Mouse (Mus musculus) adrenal gland, postnatal 36 days (tissue): ENCODE measurements around the gene Myct1. TPM values are rescaled to one million over a fixed set of nuclear protein-coding genes. Genes with fewer than 3 reads are reported as not detected.

ENCODE experiments used
- DNase-seq, 2 experiments: peaks; one replicate each; pipeline ENCODE4 v3.0.0; 2021; ENCODE audit warnings: mixed read lengths in 1 of 2
- long read RNA-seq, 2 experiments: library from polyadenylated mRNA; stranded (forward); transcript quantifications; one replicate each; pipeline ENCODE4 v2.0.0; 2021; ENCODE audit warnings: borderline sequencing depth in 2 of 2
- total RNA-seq, 2 experiments: library from RNA; stranded (reverse); gene quantifications; 2 replicates each; pipeline ENCODE4 v1.2.3; 2021

Gene Myct1
- total RNA-seq: 1 to 10 TPM; 3.0 to 5.4 TPM
- long read RNA-seq, experiment 1, transcript Myct1-201 (2 exons, 2,845 nt): major isoform, 7 of 7 reads
- long read RNA-seq, experiment 1, partial matches to known transcripts: 0 of 7 reads
- long read RNA-seq, experiment 1, other reads (novel, unspliced or antisense): 0 of 7 reads
- long read RNA-seq, experiment 2, partial matches to known transcripts: 0 of 3 reads
- long read RNA-seq, experiment 2, other reads (novel, unspliced or antisense): 1 of 3 reads

DNA sequence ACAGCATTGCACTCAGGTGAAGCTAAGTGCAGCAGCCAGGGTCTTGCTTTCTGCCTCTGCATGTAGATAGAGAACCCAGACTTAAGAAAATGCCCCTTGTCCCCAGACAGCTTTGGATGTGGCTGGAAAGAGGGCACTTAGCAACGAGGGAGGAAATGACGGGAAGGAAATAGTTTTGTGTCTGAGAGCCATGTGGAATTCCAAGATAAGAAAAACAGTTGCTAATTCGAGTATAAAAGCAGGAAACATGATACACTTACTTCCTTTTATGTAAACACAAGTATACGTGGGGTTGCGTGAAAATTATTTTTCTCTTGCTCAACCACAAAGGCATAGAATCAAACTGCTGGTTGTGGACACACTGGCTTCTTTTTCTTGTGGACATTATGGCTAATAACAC, at the start of gene Myct1:
Myct1 (plus strand) TSS at position 312 of the 400 bp plus-strand sequence.
- DNase-seq: no peak

DNA sequence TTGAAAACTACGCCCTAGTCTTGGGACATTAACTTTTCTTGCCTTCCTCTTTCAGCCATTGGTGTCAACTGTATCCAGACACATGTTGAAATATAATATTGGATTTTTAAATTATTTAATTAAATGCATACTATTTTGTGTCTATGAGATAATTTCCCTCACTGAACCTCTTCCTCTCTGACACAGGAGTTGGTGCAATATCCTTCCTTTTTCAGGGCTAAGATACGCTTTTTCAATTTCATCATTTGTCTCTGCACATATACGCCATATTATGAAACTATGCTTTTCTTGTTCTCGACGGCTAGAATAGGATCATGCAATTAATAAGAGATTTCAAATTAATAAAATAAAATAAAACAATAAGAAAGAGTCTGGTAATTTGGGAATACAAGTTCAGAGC, 47.1 kb upstream of the Myct1 start:
- DNase-seq: no peak

DNA sequence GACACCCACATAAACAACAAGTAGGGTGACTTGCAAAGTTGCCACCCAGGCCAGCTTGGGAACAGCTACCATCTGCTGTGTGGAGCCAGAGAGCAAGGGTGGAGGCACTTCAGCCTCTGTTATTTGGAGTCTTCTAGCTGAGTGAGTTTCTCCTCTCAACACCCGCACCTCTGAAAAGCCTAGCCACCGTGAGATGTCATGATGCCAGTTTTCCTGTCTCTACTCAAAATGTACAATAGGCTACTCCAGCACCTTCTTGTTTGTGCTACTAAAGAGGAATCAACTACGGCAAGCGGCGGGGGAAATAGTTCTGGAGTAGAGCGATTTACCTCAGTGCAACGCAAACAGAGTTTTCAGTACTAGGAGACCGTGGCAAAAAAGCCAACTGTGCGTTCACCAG, 45.8 kb upstream of the Myct1 start:
- no peak for DNase-seq

DNA sequence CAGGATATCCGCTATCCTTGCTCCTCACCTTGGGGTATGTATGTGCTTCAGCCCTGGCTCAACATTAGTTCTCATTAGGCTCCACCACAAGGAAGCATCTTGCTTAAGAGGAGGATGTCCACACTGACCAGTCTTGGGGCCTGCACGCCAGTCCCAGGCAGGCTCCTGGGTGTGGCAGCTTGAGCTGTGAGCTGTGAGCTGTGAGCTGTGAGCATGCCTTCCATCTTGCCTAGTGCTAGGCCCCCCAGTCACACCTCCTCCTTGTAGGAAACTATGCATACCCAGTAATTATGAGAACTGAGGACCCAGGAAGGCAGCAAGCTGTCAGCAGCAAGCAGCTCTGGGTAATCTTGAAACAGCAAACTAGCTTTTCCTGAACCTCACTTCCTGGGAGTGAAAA, 44.9 kb upstream of the Myct1 start:
- no peak for DNase-seq

DNA sequence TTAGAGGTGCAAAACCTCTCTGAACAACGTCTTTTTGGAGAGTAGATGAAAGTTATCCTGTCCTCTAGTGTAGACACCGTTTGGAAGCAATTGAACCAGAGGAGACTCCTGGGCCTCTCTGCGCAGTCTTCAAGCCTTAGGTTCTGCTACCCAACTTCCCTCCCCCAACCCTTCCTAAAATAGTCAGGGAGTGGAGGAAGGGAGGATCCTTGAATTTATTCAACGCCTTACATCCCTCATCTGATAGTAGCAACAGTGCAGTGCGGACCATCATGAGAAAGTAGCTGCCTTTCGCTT, 43.8 kb upstream of the Myct1 start:
- DNase-seq: peak in 1 of 2 experiments; percentile 5

DNA sequence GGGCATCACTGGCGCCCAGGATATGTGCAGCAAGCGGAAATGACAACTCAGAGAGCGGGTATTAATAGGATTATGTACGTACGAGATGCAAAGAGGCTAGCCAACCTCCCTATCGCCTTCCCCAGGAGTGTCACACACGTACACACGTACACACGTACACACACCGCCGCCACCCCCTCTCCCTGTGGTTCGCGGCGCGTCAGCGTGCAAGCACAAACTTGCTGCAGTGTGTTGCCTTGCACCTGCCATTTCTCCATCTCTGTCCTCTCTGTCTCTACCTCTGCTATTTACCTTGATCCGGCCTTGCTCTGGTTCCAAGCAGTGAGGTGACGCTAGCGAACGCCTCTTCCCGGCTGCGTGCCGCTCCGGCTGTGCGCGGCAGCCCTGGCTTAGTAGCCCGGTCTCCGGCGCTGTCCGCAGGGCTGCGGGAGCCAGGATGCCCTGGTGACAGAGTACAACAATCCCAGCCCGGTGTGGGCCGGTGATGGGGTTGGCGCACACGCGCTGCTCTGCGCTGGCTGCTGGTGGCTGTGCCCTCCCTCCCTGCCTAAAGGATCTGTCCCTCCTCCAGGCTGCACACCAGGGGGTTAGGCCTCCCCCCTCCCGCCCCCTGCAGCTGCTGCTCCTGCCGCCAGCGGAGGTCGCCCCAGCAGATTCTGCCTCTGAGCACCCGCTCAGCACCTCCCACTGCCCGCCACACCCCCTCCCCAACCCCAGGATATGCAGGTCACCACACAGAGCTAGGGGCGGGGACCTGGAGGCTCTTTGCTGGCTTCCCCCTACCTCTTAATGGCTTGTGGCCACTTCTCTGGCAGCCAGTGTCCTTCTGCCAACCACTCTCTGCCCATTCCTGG, 43.2 kb upstream of the Myct1 start:
- peak; percentile 42 to 61 for DNase-seq

DNA sequence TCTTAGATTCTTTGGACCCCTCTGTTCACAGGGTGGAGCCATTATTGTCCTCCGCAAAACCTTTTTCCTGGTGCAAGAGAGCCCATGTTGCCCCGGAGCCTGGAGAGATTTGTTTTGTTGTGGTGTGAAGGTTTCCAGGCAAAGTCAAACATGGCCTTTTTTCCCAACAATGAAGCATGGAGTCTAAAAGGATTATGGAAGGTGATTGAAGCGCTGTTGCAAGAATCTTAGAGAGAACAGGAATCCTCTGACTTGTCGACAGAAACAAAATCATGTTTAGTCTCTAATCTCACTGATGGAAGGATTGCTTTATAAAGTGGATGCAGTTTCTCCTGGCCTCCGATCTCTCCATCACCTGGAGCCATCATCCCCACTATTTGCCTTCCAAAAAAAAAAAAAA, 42.2 kb upstream of the Myct1 start, which contains the start of gene Syne1:
Syne1 (minus strand) TSS at position 101 of the 400 bp plus-strand sequence.
- no peak for DNase-seq

DNA sequence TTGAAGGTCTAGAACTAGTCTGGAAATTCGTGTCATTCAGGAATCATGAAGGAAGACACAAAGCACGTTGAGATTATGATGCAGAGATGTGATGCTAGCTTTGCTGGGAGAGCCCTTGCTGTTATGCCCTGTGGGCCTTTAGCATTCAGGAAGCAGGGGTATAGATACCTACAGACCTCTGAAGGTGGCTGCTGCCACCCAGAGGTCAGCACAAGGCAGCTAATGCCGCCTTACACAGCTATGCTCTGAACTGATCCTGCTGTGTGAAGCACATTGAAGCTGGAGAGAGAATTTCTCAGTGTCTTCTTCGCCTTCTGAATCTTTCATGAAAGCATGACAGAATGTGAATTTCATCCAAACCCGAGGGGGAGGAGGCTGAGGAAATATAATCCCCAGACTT, 38.6 kb upstream of the Myct1 start:
- DNase-seq: peak in 1 of 2 experiments; percentile 32

DNA sequence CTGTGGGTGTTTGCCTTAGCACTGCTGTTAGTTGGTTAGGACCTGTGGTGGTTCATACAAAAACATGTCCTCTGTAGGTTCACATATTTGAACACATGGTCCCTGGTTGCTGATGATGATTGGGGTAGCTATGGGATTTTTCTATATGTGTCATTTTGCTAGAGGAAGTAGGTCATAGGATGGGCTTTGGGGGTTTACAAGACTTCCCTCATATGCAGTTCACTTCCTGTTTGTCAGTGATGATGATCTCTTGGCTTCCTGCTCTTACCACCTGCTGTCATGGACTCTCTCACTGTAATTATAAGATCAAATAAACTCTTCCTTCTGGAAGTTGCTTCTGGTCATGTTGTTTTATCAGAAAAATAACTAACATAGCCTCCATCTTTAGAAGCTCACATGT, 34.8 kb upstream of the Myct1 start:
- no peak for DNase-seq

DNA sequence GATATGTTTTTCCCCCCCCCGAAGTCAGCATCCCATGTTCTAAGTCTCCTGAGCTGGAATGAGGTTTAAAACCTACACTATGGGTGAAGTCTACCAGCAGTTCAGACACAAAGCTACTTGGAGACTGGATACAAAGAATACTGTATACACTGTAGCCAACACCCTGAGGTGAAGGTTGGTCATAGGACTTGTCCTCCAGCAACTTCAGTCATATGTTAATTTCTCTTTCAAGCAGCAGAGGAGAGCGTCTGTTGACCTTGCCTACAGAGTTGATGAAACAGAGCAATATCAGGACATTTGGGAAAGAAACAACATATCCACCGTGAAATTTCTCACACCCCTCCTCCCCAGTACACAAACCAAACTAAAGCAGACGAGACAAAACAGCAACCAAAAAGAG, 33.0 kb upstream of the Myct1 start:
- DNase-seq: no peak

DNA sequence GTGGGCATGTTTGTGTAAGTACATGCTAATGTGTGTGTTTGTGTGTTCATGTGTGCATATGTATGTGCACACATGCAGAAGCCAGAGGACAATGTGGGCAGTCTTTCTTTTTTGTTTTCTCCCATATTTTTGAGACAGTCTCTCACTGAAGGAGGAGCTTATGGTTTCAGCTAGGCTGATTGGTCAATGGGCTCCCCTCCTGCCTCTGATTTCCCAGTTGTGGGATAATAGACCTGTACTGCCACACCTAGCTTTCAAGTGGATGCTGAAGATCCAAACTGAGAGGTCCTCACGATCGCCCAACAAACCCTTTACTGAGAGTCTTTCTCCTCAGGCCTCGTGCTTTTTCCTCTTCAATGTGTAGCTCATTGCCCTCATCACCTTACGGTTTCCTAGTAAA, 31.9 kb upstream of the Myct1 start:
- no peak for DNase-seq

DNA sequence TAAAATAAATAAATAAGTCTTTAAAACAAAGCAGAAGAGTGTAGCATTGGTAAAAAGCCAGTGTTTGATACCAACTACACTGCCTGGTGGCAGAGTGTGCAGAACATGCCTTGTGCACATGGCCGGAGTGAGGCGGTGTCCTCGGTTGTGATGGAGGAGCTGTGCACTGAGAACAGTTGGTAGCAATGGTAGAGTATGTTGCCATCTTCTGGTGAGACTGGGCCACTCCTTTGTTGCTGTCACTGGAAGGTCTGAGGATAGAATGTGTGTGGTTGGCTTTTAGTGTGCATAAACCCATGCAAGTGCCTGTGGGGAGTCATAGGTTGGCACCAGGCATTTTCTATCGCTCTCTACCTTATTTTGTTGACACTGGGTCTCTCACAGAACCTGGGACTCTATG, 24.6 kb upstream of the Myct1 start:
- DNase-seq: no peak

DNA sequence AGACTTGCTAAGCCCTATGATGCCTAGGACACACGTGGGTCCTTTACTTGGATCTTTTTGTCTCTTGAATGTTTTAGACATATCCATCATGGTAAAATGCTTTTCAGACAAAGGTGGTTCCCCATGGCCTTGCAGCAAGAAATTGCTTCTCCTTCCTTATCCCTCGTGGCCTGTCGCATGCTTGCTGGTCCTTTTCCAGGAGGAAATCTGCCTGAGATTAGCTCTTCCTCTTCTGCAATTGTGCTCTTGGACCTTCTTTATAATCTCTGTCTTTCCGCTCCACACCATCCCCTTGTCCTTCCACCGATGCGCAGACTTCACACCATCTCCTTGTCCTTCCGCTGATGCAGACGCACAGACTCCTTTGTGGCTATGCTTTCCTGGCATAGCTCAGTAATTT, 23.5 kb upstream of the Myct1 start:
- DNase-seq: no peak

DNA sequence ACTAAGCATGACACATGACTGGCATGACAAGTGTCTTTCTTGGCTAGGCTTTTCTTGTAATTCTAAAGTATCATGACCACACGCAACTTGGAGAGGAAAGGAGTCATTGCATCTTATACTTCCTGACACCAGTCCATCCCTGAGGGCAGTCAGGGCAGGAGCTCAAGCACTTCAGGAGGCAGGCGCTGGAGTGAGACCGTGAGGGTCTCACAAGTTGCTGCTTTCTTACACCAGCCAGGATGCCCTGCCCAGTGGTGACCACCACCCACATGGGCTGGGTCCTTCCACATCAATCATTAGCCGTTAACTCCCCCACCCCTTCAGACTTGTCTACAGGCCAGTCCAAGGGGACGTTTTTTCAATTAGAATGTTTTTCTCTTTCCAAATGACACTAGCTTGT, 22.2 kb upstream of the Myct1 start:
- no peak for DNase-seq

DNA sequence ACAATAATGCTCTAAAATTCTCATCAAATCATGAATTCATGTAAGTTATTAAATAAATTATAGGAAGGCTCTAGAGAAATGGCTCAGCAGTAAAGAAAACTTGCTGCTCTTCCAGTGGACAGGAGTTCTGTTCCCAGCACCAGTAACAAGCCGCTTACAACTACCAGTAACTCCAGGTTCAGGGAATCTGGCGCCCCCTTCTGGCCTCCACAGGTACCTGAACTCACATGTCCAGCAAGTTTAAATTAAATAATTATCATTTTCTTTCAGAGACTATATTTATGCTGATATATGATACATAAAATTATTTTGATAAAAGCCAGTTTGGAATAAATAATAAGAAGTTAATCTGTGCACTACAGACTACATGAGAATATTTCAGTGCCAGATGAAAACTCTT, 20.2 kb upstream of the Myct1 start:
- DNase-seq: no peak

DNA sequence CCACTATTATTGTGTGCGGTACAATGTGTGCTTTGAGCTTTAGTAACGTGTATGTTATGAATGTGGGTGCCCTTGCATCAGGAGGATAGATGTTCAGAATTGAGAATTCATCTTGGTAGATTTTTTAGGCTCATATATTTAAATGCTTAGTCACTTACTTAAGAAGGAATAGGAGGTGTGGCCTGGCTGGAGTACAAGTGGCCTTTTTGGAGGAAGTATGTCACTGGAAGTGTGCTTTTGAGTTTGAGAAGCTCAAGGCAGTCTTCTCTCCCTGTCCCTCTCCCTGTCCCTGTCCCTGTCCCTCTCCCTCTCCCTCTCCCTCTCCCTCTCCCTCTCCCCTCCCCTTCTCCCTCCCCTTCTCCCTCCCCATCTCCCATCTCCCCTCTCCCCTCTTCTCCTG, 2.5 kb upstream of the Myct1 start:
- DNase-seq: no peak

DNA sequence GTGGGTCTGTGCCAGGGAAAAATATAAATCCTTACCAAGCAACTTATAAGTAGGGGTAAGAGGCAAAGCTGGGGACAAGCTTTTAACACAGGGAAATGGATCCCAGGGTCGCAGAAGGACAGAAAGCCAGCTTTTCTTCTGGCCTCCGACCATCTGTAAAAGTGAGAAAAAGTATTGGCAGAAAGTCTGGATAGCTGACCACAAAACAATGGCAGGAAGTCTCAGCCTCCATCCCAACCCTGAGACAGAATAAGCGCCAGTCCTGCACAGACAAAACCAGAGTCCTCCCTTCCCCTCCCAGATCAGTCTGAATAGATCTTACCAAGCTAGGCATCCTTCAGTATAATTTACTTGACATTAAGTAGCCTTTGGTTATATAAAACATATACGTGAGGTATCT, 1.6 kb upstream of the Myct1 start:
- DNase-seq: peak in 1 of 2 experiments; percentile 10

DNA sequence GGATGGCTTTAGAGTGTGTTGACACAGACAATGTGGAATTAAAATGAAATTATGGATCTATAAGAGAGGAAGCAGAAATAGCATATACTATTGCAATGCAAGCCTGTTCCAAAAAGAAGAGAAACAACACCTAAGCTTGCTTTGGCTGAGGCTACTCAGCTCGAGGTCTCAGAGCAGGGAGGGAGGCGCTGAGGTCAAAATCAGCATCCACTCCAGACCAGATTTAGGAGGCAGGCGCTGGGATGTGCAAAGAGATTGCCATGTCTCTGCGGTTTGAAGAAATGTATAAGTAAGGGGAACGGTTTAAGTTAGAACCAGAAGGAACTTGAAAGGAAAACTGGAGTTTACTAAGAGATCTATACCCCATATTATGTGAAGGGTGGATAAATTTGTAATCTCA, 882 bp downstream of the Myct1 start:
- DNase-seq: no peak

DNA sequence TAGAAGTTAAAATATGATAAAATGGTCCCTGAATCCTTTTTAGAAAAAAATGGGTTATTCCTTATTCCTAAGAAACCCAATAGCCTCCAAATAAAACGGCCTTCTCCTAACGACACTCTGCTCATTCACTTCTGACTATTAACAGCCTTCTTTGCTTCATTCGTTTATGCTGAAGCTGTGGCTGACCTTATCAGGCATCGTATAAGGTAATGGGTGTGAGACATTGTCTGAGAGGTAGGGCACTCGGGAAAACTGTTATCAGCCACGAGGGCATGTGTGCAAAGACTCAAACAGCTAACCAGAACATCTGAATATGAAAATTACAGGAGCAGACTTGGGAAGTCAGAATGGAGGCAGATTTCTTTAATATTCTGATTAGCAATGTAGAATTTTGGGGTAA, 3.0 kb downstream of the Myct1 start:
- DNase-seq: no peak

DNA sequence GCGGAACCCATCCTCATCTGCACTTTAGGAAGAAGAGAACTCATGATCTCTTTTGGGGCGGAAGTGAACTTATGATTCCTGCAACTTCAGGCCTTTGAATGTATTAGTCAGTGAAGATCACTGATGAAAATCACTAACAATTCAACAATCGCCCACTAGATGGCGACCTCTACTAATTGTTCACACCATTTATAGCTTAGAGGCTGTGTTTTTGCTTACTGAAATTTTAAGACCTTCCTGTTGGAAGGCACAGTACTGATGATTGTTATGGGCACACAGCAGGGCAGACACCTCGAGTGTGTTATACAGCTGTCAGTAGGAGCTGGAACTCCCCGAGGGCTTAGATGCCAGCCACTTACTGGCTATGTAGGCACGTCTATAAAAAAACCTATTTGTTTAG, 6.5 kb downstream of the Myct1 start:
- peak; percentile 33 to 67 for DNase-seq

DNA sequence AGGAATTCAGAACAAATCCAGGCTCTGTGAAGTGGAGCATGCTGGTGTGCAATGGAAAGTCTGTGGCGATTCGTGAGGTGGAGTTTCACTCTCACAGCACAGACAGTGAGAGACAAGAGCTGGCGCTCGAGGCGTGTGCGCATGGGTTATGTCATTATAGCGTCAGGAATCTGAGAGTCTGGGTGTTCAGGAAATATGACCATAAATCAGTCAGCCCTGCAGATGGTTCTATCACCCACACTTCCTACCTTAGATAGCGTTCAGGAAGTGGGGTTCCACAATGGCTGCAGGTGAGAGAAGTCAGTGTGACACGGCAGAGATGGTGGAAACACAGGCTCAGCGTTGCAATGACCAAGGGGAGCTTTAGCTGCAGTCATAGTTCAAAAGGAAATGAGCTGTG, 9.9 kb downstream of the Myct1 start:
- DNase-seq: peak in 1 of 2 experiments; percentile 4

DNA sequence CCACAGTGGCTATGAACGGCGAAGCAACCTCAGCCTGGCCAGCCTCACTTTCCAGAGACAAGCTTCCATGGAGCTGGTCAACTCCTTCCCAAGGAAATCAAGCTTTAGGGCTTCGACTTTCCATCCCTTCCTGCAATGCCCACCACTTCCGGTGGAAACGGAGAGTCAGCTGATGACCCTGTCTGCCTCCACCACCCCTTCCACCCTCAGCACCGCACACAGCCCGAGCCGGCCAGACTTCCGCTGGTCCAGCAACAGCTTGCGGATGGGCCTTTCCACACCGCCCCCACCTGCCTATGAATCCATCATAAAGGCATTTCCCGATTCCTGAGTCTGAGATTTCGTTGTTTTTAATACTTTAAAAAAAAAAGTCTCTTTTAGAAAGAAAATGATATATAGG, 10.8 kb downstream of the Myct1 start:
- DNase-seq: peak; percentile 8 to 17

DNA sequence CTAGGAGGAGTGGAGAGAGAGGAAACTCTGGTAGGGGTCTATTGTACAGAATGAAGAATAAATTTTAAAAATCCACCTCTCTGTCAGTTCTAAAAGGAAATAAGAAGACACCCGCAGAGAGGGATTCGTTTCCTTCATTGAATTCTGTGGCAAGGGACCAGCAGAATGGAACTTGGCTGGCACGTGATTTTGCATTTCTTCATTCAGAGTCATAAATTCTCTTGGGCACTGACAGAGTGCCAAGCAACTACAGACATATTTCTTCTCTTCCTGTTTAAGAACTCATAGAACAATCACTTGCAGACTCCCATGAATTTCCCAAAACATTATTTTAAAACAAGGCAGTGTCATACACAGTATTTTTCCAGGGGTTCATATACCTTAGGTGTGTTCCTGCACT, 15.3 kb downstream of the Myct1 start:
- no peak for DNase-seq
